Mouse (Mus musculus): Measurements from ENCODE around the gene Mylk4.
A peak's percentile ranks its signal among the peaks of the same experiment; 100 is the strongest.

The Mylk4 gene

GRCm38 (mm10) chr13:32783816-32784215 is at the start of gene Mylk4:
Gene Mylk4 (minus strand): TSS chr13:32783954.
- DNase-seq (ENCODE audit: low read depth), result no peak

GRCm38 (mm10) chr13:32833237-32833636 is 49.5 kb upstream of the Mylk4 start:
- peak; percentile 92 for DNase-seq (ENCODE audit: low read depth)

- DNase-seq (ENCODE audit: low read depth), result peak; percentile 87
These were observed 49.0 kb upstream of the Mylk4 start for GRCm38 (mm10) chr13:32832776-32833175.

DNA sequence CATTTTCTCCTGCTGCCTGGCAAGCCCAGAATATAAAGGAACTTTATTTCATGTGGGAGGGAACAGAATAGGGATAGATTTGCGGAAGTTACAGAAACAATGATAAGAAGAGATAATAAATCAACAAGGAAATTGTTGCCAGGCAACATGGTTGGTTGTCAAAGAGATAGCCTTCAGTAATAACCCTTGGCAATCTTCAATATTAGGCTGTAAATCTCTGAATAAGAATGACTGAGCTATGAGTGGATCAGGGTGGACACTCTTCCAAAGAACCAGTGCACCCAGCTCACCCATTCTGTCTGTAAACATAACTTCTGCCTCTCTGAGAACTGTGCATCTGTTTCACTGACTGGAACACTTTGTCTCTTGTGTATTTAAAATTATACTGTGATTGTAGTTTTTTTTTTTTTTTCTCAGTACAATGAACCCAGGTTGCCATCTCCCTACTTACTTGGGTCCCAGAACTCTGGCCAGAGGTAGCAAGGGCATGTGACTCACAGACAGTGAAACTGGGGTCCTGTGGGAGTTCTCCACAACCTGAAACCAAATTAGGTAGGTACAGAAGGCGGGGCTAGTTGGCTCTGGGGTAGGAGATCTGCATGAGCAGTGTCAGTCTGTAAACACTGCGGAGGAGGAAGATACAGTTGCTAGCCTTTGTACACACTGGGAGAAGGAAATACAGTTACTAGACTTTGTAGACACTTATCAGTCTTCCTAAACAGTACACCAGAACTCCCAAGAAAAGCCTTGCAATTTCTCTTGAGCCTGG is 47.9 kb upstream of the Mylk4 start:
- DNase-seq (ENCODE audit: low read depth), result no peak

DNA sequence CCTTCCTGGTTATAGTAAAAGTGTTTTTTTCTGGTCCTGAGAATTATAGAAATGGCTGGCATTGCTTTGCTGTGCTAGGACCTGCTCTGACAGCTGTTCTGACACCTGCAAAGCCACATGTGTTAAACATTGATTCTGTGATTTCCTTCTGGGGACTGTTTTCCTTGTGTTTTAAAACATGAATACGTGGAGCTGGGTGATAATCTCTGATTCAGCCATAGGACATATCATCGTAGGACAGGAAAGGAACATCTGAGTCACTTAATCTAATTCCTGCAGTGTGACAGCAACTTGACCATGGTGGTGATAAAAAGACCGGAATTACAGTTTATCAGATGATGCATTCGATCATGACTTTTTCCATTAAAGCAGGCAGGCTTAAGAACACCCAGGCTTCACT is 45.1 kb upstream of the Mylk4 start:
- DNase-seq (ENCODE audit: low read depth), result peak; percentile 98

DNA sequence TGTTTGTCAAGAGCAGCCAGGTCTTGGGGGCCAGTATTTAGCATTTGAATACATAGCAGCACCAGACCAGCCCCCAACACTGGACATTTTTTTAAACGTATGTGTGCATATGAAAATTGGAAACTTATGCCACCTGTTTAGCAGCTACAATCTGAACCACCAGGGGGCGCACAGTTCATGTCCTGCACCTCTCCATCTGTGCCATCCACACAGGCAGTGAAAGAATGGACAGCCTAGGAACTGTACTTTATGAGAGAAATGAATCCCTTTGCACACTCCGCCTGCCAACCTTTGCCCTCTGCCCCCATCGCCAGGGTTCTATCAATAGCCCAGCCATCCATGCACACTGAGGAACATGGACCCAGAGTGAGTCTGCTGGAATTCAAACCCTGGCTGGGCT is 44.2 kb upstream of the Mylk4 start:
- peak; percentile 83 for DNase-seq (ENCODE audit: low read depth)

DNA sequence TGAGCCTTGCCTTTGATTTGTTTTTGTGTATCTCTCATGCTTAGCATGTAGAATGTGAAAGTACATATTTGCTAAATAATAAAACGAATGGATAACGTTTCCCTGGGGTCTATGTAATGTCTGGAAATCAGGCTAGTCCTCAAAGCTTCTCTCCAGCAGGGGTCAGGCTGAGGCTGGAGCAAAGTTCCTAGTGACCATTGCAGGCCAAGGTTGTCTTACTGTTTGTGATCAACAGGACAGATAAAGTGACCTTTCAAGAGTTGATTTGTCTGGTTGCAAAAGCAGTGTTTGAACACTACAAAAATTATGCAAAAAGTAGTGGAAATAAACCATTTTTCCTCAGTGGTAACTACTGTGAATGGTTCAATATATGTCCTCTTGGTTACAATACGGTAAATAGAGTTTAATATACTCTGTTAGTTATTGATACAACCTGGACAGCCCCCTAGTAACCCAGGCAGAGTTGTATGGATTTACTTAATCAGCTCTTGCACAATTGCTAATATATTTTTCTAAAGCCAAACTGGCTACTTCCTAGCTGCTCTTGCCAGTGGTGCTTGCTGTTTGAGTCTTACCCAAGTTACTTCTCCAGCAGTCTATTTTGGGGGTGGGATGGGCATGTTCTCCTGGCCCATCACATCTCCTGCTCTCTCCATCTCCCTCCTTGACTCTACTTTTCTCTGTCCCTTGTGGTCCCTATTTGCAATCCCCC is 43.5 kb upstream of the Mylk4 start:
- DNase-seq (ENCODE audit: low read depth), result peak; percentile 84

DNA sequence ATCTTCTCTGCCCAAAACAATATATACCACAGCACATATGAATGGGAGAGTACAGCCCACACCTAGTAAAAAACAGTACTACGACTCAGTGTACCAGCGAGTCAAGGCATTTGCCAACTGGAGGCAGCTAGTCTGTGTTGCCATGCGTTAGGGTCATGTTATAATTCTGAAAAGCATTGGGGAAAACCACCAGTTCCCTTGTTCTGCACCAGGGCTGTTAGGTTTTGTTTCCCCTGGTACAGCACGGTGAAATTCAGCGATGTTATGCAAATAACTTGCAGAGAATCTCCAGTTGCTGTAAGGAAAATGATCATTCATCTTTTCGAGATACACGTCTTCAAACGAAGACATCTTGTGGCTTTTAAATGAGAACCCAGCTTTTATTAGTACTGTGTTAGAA is 41.8 kb upstream of the Mylk4 start:
- no peak for DNase-seq (ENCODE audit: low read depth)

- DNase-seq (ENCODE audit: low read depth), result no peak
These were observed 40.9 kb upstream of the Mylk4 start for GRCm38 (mm10) chr13:32824377-32825330.

DNA sequence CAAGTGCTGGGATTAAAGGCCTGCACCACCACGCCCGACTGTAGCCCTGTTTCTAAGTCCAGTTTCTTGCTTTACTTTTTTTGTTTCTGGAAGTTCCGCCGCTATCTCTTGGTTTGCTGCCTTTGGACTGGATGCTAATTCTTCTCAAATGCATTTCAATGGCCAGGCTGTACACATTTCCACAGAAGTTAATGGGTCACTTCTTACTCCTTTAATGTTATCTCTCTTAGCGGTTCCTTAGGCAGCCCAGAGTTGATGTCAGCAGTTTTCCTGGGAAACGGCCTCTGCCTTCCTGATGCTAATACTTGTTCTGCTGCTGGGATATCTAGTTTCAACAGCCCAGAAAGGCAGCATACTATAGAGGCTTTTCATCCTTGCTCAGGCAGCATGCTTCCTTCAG is 39.4 kb upstream of the Mylk4 start:
- no peak for DNase-seq (ENCODE audit: low read depth)

DNA sequence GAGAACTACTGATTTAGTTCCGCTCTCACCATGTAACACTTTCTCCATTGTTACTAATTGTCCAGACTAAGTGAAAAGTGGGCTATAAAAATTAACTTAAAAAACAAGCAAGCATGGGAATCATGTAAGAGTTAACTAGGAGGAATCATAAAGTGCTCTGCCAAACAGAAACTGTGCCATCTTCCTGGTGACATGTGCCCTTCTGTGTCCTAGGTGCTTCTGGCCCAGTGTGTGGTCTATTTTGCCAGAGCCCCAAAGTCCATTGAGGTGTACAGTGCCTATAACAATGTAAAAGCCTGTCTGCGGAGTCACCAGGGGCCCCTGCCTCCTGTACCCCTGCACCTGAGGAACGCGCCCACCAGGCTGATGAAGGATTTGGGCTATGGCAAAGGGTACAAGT is 37.9 kb upstream of the Mylk4 start:
- DNase-seq (ENCODE audit: low read depth), result no peak

DNA sequence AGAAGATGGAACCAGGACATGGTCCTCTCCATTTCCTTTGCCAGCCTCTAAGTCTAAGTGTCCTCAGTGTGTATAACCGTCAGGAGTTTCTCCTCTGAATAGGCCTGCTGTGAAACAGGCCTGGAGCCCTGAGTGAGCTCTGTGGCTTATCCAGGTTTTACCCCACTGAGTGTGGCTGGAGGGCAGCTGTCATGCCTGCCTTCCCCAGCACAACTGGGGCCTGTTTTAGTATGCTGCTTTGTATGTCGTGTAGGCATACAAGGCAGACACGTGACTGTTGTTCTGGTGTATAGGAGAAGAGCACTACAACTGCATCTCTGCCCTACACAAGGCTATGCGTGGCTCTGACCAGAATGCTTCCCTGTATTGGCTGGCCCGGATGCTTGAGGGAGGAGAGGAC is 36.2 kb upstream of the Mylk4 start:
- no peak for DNase-seq (ENCODE audit: low read depth)

GRCm38 (mm10) chr13:32819241-32819640 is 35.5 kb upstream of the Mylk4 start:
- DNase-seq (ENCODE audit: low read depth), result no peak

DNA sequence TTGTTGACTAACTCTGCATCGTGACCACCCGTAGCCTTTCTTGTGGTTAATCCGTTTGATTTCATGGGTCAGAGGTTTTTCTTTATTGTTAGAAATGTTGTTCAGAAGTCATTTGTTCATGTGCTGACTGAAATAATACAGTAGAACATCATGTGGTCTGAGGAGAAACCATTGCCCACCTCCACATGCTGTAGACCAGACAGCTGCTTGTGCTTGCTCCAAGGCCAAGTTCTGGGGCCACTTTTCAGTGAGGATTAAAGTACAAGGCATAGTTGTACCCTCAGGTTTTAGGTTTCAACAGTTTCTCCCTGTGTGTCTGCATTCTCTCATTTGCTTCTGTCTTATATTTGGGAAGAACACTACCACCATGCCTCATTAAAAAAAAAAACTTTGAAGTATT is 23.9 kb upstream of the Mylk4 start:
- no peak for DNase-seq (ENCODE audit: low read depth)

- DNase-seq (ENCODE audit: low read depth), result no peak
These were observed 23.1 kb upstream of the Mylk4 start for GRCm38 (mm10) chr13:32806820-32807219.

DNA sequence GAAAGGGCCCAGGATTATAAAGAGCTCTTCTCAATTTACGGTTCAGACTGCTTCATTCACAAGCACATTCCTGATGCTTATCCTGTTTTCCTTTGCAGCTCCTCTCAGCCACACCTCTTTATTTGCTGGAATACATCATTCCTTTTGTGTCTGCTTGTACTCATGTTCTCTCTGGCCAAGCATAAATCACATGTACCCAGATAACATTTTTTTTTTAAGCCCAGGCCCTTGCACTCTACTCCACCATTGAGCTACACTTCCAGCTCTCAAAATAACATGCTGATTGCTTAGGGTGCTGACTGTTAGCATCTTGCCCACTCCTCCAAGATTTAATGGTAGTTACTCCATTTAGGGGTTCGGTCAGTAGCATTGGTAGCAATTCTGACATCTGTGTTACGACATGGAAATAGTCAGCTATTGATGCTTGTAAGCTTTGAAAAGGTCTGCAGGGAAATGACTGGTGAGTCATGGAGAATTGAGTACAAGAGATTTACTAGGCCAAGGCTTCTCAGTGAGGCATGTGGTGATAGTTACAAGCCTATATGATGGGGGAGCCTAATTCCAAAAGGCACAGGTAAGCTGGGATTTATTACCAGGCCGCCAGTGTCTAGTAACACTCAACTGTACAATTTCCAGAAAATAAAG is 20.1 kb upstream of the Mylk4 start:
- peak; percentile 50 for DNase-seq (ENCODE audit: low read depth)

GRCm38 (mm10) chr13:32802259-32803081 is 18.7 kb upstream of the Mylk4 start, which contains the start of gene D930007J09Rik:
Gene D930007J09Rik (minus strand): TSS chr13:32802849.
- no peak for DNase-seq (ENCODE audit: low read depth)

DNA sequence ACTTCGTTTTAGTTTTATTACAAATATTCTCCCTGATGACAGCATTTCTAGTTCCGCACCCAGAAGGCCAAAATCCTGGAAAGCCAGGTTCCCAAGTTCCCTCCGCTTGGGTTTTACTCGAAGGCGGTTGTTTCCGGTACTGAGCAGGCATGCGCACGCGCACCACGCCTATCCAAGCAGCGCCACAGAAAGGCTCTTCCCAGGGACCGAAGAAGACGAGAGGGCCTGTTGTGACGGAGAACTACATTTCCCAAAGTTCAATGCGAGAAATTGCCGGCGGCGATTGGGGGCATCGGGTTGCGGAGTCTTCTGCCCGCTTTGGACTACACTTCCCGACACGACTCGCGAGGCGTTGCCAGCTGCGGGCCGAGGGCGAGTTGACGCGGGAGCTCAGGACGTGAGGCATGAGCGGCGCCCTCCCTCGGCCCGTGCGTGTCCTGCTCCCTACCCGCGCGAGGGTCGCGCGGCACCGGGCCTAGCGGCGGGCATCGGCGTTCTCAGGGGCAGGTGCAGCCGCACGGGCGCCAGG is 18.0 kb upstream of the Mylk4 start, which contains the start of gene Wrnip1:
Gene Wrnip1 (plus strand): TSS at position 346 of the 529 bp plus-strand sequence.
- peak; percentile 99 for DNase-seq (ENCODE audit: low read depth)

DNA sequence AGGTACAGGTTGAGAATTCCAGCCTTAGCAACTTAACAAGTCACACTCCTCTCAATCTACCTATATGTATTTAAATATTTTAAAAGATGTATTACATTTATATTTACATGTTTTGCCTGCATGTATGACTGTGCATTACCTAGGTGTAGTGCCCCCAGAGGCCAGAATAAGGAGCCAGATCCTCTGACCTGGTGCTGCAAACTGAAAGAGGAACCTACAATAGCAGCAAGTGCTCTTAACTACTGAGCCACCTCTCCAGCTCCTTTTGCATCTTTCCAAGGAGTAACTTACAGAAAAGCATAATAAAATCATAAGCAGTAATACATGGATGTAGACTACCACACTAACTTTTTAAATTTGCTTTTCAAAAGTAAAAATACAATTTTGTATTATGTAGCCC is 17.1 kb upstream of the Mylk4 start:
- DNase-seq (ENCODE audit: low read depth), result peak; percentile 86

DNA sequence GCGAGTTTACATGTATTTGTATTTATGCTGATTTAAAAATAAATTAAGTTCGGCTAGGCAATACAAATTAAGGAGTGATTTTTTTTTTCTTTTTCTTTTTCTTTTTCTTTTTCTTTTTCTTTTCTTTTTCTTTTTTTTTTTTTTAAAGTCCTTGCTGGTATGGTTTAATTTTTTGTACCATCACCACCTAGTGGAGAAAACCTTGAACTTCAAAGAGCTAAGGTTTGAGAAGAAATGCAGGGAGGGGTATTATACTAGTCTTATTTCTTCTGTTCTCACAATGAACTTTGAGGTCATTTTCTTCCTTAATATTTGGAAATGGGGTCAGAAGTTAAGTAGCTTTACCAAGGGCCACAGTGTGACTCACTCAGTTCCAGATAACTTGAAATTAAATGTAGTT is 15.4 kb upstream of the Mylk4 start:
- peak; percentile 62 for DNase-seq (ENCODE audit: low read depth)

- DNase-seq (ENCODE audit: low read depth), result peak; percentile 33
These were observed 13.3 kb upstream of the Mylk4 start for GRCm38 (mm10) chr13:32797085-32797484.

All from 416B (cell line).